Mouse (Mus musculus): ENCODE measurements at regions not wholly inside any gene's neighbourhood (a gene's known extent, or its start where the extent isn't known, plus 50 kb on each side); places are given as distances from the start of the nearest gene placed in this dataset.

GRCm38 (mm10) chr9:30285324-30285599, 141.6 kb upstream of the Snx19 start:
- H3K4me1 ChIP-seq (ENCODE audit: control insufficient read depth, insufficient read depth, low read length): peaks cover 3% of the 10 kb centered on the region; the same call in 1 of the 2 replicates
- H3K4me2 ChIP-seq (ENCODE audit: low read depth, low read length): no peak overlapping the region
- 52% methylated on average over 2 of the region's 2 CpGs for WGBS
- no peaks in the 10 kb centered on the region for H3K36me3 ChIP-seq (ENCODE audit: control insufficient read depth, insufficient read depth)
- H3K27me3 ChIP-seq (ENCODE audit: control insufficient read depth, insufficient read depth, low read length): no peaks in the 10 kb centered on the region
- no peak for ATAC-seq (replicated peaks; ENCODE audit: extremely low read depth, insufficient read depth, low FRiP score)
- H3K4me3 ChIP-seq (ENCODE audit: low read length): no peak overlapping the region
- no peak overlapping the region for H3K27ac ChIP-seq (ENCODE audit: low read length)
- H3K9ac ChIP-seq (ENCODE audit: low read length): no peak overlapping the region
- no peaks in the 10 kb centered on the region for H3K9me3 ChIP-seq (replicated peaks; ENCODE audit: control insufficient read depth, low read length)

GRCm38 (mm10) chr9:30299844-30300243, 127.1 kb upstream of the Snx19 start:
- Histone ChIP-seq H3K4me2 (ENCODE audit: low read depth, low read length) (no peak overlapping the region), H3K27ac (ENCODE audit: low read length) (no peak overlapping the region), H3K4me3 (ENCODE audit: low read length) (no peak overlapping the region), H3K27me3 (ENCODE audit: control insufficient read depth, insufficient read depth, low read length) (no peaks in the 10 kb centered on the region), H3K9me3 (replicated peaks; ENCODE audit: control insufficient read depth, low read length) (no peaks in the 10 kb centered on the region), H3K4me1 (ENCODE audit: control insufficient read depth, insufficient read depth, low read length) (no peaks in the 10 kb centered on the region), H3K9ac (ENCODE audit: low read length) (no peak overlapping the region), H3K36me3 (ENCODE audit: control insufficient read depth, insufficient read depth) (no peaks in the 10 kb centered on the region)
- WGBS: 14% methylated on average over 4 of the region's 4 CpGs
- ATAC-seq (replicated peaks; ENCODE audit: extremely low read depth, insufficient read depth, low FRiP score): no peak

- ATAC-seq (replicated peaks; ENCODE audit: extremely low read depth, insufficient read depth, low FRiP score): no peak
- 30% methylated on average over 2 of the region's 2 CpGs for WGBS
- no peak overlapping the region for H3K9ac ChIP-seq (ENCODE audit: low read length)
- no peak overlapping the region for H3K4me2 ChIP-seq (ENCODE audit: low read depth, low read length)
- no peaks in the 10 kb centered on the region for H3K9me3 ChIP-seq (replicated peaks; ENCODE audit: control insufficient read depth, low read length)
- H3K36me3 ChIP-seq (ENCODE audit: control insufficient read depth, insufficient read depth): no peaks in the 10 kb centered on the region
- H3K4me3 ChIP-seq (ENCODE audit: low read length): no peak overlapping the region
- peaks cover 2% of the 10 kb centered on the region; the same call in 1 of the 2 replicates for H3K4me1 ChIP-seq (ENCODE audit: control insufficient read depth, insufficient read depth, low read length)
- H3K27me3 ChIP-seq (ENCODE audit: control insufficient read depth, insufficient read depth, low read length): no peaks in the 10 kb centered on the region
- no peak overlapping the region for H3K27ac ChIP-seq (ENCODE audit: low read length)
Observed at GRCm38 (mm10) chr9:30308281-30308680, 118.6 kb upstream of the Snx19 start.

- whole genome bisulfite sequencing: 85% methylated on average over 1 of the region's 1 CpGs
- H3K4me2 ChIP-seq (ENCODE audit: low read depth, low read length): no peak overlapping the region
- ATAC-seq (replicated peaks; ENCODE audit: extremely low read depth, insufficient read depth, low FRiP score): no peak
- H3K4me1 ChIP-seq (ENCODE audit: control insufficient read depth, insufficient read depth, low read length): peaks cover 6% of the 10 kb centered on the region; the same call in 1 of the 2 replicates
- H3K9ac ChIP-seq (ENCODE audit: low read length): no peak overlapping the region
- H3K36me3 ChIP-seq (ENCODE audit: control insufficient read depth, insufficient read depth): no peaks in the 10 kb centered on the region
- H3K4me3 ChIP-seq (ENCODE audit: low read length): no peak overlapping the region
- no peak overlapping the region for H3K27ac ChIP-seq (ENCODE audit: low read length)
- no peaks in the 10 kb centered on the region for H3K27me3 ChIP-seq (ENCODE audit: control insufficient read depth, insufficient read depth, low read length)
- no peaks in the 10 kb centered on the region for H3K9me3 ChIP-seq (replicated peaks; ENCODE audit: control insufficient read depth, low read length)
Observed at GRCm38 (mm10) chr9:30313360-30313759, 113.5 kb upstream of the Snx19 start.

GRCm38 (mm10) chr9:30314355-30315171, 112.3 kb upstream of the Snx19 start:
- Histone ChIP-seq H3K9ac (ENCODE audit: low read length) (peak overlapping the region; percentile 53; the same call in 1 of the 2 replicates), H3K27me3 (ENCODE audit: control insufficient read depth, insufficient read depth, low read length) (no peaks in the 10 kb centered on the region), H3K9me3 (replicated peaks; ENCODE audit: control insufficient read depth, low read length) (no peaks in the 10 kb centered on the region), H3K4me2 (ENCODE audit: low read depth, low read length) (peak overlapping the region; percentile 75), H3K27ac (ENCODE audit: low read length) (peak overlapping the region; percentile 68), H3K4me3 (ENCODE audit: low read length) (peak overlapping the region; percentile 46), H3K36me3 (ENCODE audit: control insufficient read depth, insufficient read depth) (no peaks in the 10 kb centered on the region), H3K4me1 (ENCODE audit: control insufficient read depth, insufficient read depth, low read length) (peaks cover 5% of the 10 kb centered on the region; the same call in 1 of the 2 replicates)
- peak; percentile 84 for ATAC-seq (replicated peaks; ENCODE audit: extremely low read depth, insufficient read depth, low FRiP score)
- WGBS: 36% methylated on average over 15 of the region's 15 CpGs

GRCm38 (mm10) chr9:30315172-30315644, 111.7 kb upstream of the Snx19 start:
- 32% methylated on average over 6 of the region's 6 CpGs for WGBS
- H3K27me3 ChIP-seq (ENCODE audit: control insufficient read depth, insufficient read depth, low read length): no peaks in the 10 kb centered on the region
- peak overlapping the region; percentile 53; the same call in 1 of the 2 replicates for H3K9ac ChIP-seq (ENCODE audit: low read length)
- peak overlapping the region; percentile 75 for H3K4me2 ChIP-seq (ENCODE audit: low read depth, low read length)
- no peaks in the 10 kb centered on the region for H3K36me3 ChIP-seq (ENCODE audit: control insufficient read depth, insufficient read depth)
- no peak for ATAC-seq (replicated peaks; ENCODE audit: extremely low read depth, insufficient read depth, low FRiP score)
- peak overlapping the region; percentile 46 for H3K4me3 ChIP-seq (ENCODE audit: low read length)
- H3K9me3 ChIP-seq (replicated peaks; ENCODE audit: control insufficient read depth, low read length): no peaks in the 10 kb centered on the region
- H3K27ac ChIP-seq (ENCODE audit: low read length): peak overlapping the region; percentile 68
- peaks cover 4% of the 10 kb centered on the region; the same call in 1 of the 2 replicates for H3K4me1 ChIP-seq (ENCODE audit: control insufficient read depth, insufficient read depth, low read length)

- H3K27me3 ChIP-seq (ENCODE audit: control insufficient read depth, insufficient read depth, low read length): no peaks in the 10 kb centered on the region
- no peaks in the 10 kb centered on the region for H3K36me3 ChIP-seq (ENCODE audit: control insufficient read depth, insufficient read depth)
- H3K4me1 ChIP-seq (ENCODE audit: control insufficient read depth, insufficient read depth, low read length): no peaks in the 10 kb centered on the region
- ATAC-seq (replicated peaks; ENCODE audit: extremely low read depth, insufficient read depth, low FRiP score): no peak
- no peaks in the 10 kb centered on the region for H3K9me3 ChIP-seq (replicated peaks; ENCODE audit: control insufficient read depth, low read length)
- no peak overlapping the region for H3K27ac ChIP-seq (ENCODE audit: low read length)
- no peak overlapping the region for H3K9ac ChIP-seq (ENCODE audit: low read length)
- no peak overlapping the region for H3K4me2 ChIP-seq (ENCODE audit: low read depth, low read length)
- no peak overlapping the region for H3K4me3 ChIP-seq (ENCODE audit: low read length)
- 68% methylated on average over 2 of the region's 2 CpGs for WGBS
Observed at GRCm38 (mm10) chr9:30344866-30345265, 82.0 kb upstream of the Snx19 start.

- Histone ChIP-seq H3K9ac (ENCODE audit: low read length) (no peak overlapping the region), H3K4me3 (ENCODE audit: low read length) (no peak overlapping the region), H3K4me1 (ENCODE audit: control insufficient read depth, insufficient read depth, low read length) (peaks cover 3% of the 10 kb centered on the region; the same call in 1 of the 2 replicates), H3K9me3 (replicated peaks; ENCODE audit: control insufficient read depth, low read length) (no peaks in the 10 kb centered on the region), H3K36me3 (ENCODE audit: control insufficient read depth, insufficient read depth) (no peaks in the 10 kb centered on the region), H3K27ac (ENCODE audit: low read length) (no peak overlapping the region), H3K27me3 (ENCODE audit: control insufficient read depth, insufficient read depth, low read length) (no peaks in the 10 kb centered on the region), H3K4me2 (ENCODE audit: low read depth, low read length) (no peak overlapping the region)
- 80% methylated on average over 4 of the region's 4 CpGs for WGBS
- ATAC-seq (replicated peaks; ENCODE audit: extremely low read depth, insufficient read depth, low FRiP score): no peak
Observed at GRCm38 (mm10) chr9:30353965-30354364, 72.9 kb upstream of the Snx19 start.

- peaks cover 3% of the 10 kb centered on the region; the same call in 1 of the 2 replicates for H3K4me1 ChIP-seq (ENCODE audit: control insufficient read depth, insufficient read depth, low read length)
- H3K27me3 ChIP-seq (ENCODE audit: control insufficient read depth, insufficient read depth, low read length): no peaks in the 10 kb centered on the region
- no peak for ATAC-seq (replicated peaks; ENCODE audit: extremely low read depth, insufficient read depth, low FRiP score)
- WGBS: 39% methylated on average over 2 of the region's 2 CpGs
- no peaks in the 10 kb centered on the region for H3K9me3 ChIP-seq (replicated peaks; ENCODE audit: control insufficient read depth, low read length)
- no peak overlapping the region for H3K4me2 ChIP-seq (ENCODE audit: low read depth, low read length)
- no peak overlapping the region for H3K4me3 ChIP-seq (ENCODE audit: low read length)
- H3K27ac ChIP-seq (ENCODE audit: low read length): no peak overlapping the region
- no peak overlapping the region for H3K9ac ChIP-seq (ENCODE audit: low read length)
- H3K36me3 ChIP-seq (ENCODE audit: control insufficient read depth, insufficient read depth): no peaks in the 10 kb centered on the region
Observed at GRCm38 (mm10) chr9:30355642-30356041, 71.3 kb upstream of the Snx19 start.

Data from heart, embryonic 16.5 days (tissue).